Mouse (Mus musculus) midbrain, postnatal 0 days (tissue): ENCODE measurements around the gene Grm4. TPM values are rescaled to one million over a fixed set of nuclear protein-coding genes. Genes with fewer than 3 reads are reported as not detected.

Experiments used
- ATAC-seq: fragments of 200-750 bp; cut with Nextera tagmentation; 2 replicates; pipeline ENCODE4 v1.8.0; 2017; ENCODE audit warnings: moderate number of reproducible peaks, mild to moderate bottlenecking, moderate TSS enrichment, moderate library complexity; ENCODE audit not compliant: low FRiP score
- DNase-seq: peaks from one replicate; pipeline ENCODE4 v3.0.0-alpha.2; 2015; ENCODE audit warnings: low spot score
- H3K27ac ChIP-seq: fragments of 300-500 bp; sonication (generic); 2 replicates; pipeline ENCODE4 v1.5.1; 2014; ENCODE audit warnings: low read depth, mild to moderate bottlenecking, low read length, mixed read lengths
- H3K27me3 ChIP-seq: fragments of 300-500 bp; sonication (generic); 2 replicates; pipeline ENCODE4 v1.6.1; 2014; ENCODE audit warnings: low read length, control low read depth, mixed read lengths; ENCODE audit not compliant: insufficient read depth
- H3K36me3 ChIP-seq: fragments of 300-500 bp; sonication (generic); 2 replicates; pipeline ENCODE4 v1.6.1; 2014; ENCODE audit warnings: low read length, control low read depth, mixed read lengths; ENCODE audit not compliant: insufficient read depth
- H3K4me1 ChIP-seq: fragments of 300-500 bp; sonication (generic); 2 replicates; pipeline ENCODE4 v1.6.1; 2014; ENCODE audit warnings: mild to moderate bottlenecking, control low read depth, antibody characterized with exemption, low read length, mixed read lengths; ENCODE audit not compliant: insufficient read depth
- H3K4me2 ChIP-seq: fragments of 300-500 bp; sonication (generic); 2 replicates; pipeline ENCODE4 v1.6.1; 2014; ENCODE audit warnings: low read depth, mild to moderate bottlenecking, low read length, mixed read lengths; ENCODE audit not compliant: poor library complexity, severe bottlenecking
- H3K4me3 ChIP-seq: fragments of 300-500 bp; sonication (generic); 2 replicates; pipeline ENCODE4 v1.5.1; 2014; ENCODE audit warnings: low read depth, mild to moderate bottlenecking, low read length, moderate library complexity
- H3K9ac ChIP-seq: fragments of 300-500 bp; sonication (generic); replicated peaks from 2 replicates; pipeline ENCODE4 v1.6.1; 2014; ENCODE audit warnings: mild to moderate bottlenecking, low read length, moderate library complexity, mixed read lengths; ENCODE audit not compliant: poor library complexity, severe bottlenecking
- H3K9me3 ChIP-seq: fragments of 300-500 bp; sonication (generic); 2 replicates; pipeline ENCODE4 v1.6.1; 2016; ENCODE audit warnings: low read length, control low read depth
- CTCF ChIP-seq: IDR thresholded peaks from 2 replicates; pipeline ENCODE4 v1.5.1; 2016; ENCODE audit warnings: antibody characterized with exemption, mild to moderate bottlenecking
- WGBS: fragments of 180-500 bp; shearing (Covaris S2); extraction: QIAGEN DNeasy Blood & Tissue Kit; methylation state at CpG from one replicate; pipeline ENCODE4 v1.1.7; 2014; 5-methylcytosine and 5-hydroxymethylcytosine counted together
- polyA plus RNA-seq: library from polyadenylated mRNA; unstranded; fragments of >200 nt; fragmentation: Nextera tagmentation; extraction: Ambion mirVana; gene quantifications from 2 replicates; pipeline ENCODE4 v1.2.1, GENCODE M21; 2015
- total RNA-seq: library from RNA; depleted of rRNA; stranded (reverse); fragments of >200 nt; gene quantifications from 2 replicates; pipeline ENCODE4 v1.2.3, GENCODE M21; 2014

The Grm4 gene
- total and polyA plus RNA-seq, 2 experiments from 2014 or later, result 11.1 to 54.0 TPM

DNA sequence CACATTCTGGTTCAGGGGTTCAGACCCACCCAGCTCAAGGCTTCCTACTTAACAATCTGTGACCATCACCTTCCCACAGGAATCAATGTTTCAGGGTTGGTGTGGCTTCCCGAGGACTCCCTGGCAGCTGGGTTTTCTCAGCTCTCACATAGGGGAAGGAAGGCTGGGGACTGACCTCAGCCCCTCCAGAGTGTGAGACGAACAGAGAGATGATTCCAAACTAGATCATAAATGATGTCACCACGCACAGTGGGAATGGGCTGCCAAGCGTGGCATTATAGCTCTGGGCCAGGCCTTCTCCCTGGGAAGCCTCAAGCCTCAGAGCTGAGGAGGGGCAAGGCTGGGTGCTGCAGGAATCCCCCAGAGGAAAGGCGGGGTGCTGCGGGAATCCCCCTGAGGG, 96.8 kb downstream of the Grm4 start:
- Histone ChIP-seq H3K27ac (no peak overlapping the region), H3K9me3 (no peaks in the 10 kb centered on the region), H3K4me3 (no peak overlapping the region), H3K27me3 (no peaks in the 10 kb centered on the region), H3K4me2 (no peak overlapping the region), H3K9ac (no peak overlapping the region), H3K36me3 (no peaks in the 10 kb centered on the region), H3K4me1 (peaks cover 13% of the 10 kb centered on the region)
- ATAC-seq (no peak), DNase-seq (no peak)
- TF ChIP-seq CTCF, result no peak
- 85% methylated on average over 6 of the region's 6 CpGs for WGBS

DNA sequence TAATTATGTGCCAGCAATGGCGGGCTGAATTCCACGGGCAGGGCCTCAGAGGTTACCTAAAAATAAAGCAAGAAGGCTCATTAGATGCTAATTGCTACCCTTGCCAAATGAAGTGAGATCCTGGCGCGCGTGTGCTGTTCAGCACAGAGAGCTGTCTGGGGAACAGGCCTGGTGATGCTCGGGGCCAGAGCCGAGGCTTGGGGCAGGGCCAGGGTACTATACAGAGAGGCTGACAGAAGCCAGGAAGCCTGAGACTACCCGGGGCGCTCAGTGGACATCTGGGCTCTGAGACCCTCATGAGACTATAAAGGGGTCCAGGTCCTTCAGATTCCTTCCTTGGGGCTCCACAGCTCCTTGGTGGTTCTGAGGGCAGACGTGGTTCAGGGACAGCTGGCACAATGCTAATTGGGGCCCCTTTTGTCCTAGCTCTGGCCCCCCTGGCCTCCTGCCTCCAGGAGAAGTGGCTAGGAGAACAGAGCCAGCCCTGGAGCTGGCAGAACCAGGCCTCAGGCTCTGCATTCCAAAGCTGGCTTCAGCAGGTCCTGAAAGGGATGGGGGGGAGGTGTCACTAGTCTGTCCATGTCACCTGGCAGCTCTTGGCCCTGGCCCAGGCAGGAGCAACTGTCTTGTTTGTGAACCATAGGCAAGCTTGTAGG, 98.3 kb downstream of the Grm4 start:
- WGBS, result 18% methylated on average over 10 of the region's 10 CpGs
- no peak overlapping the region for H3K9ac ChIP-seq

GRCm38 (mm10) chr17:27422371-27422725, 98.9 kb downstream of the Grm4 start:
- Histone ChIP-seq H3K4me3 (no peak overlapping the region), H3K36me3 (no peaks in the 10 kb centered on the region), H3K4me2 (no peak overlapping the region), H3K9ac (no peak overlapping the region), H3K27me3 (no peaks in the 10 kb centered on the region), H3K27ac (peak overlapping the region; percentile 38; the same call in 1 of the 2 replicates), H3K9me3 (no peaks in the 10 kb centered on the region), H3K4me1 (peaks cover 13% of the 10 kb centered on the region)
- no peak for ATAC-seq
- DNase-seq, result no peak
- no peak for TF ChIP-seq CTCF
- 14% methylated on average over 6 of the region's 6 CpGs for WGBS

More for the DNA sequence above, 98.3 kb downstream of the Grm4 start:
- H3K4me3 ChIP-seq, result no peak overlapping the region
- no peaks in the 10 kb centered on the region for H3K27me3 ChIP-seq
- no peaks in the 10 kb centered on the region for H3K9me3 ChIP-seq
- DNase-seq, result peak; percentile 77
- H3K36me3 ChIP-seq, result no peaks in the 10 kb centered on the region
- H3K4me1 ChIP-seq, result peaks cover 13% of the 10 kb centered on the region
- 0 out of 2 replicates have a peak overlapping the region, but pooled peaks have one; percentile 19 for H3K27ac ChIP-seq
- no peak for TF ChIP-seq CTCF
- ATAC-seq, result peak; percentile 52; the same call in 1 of the 2 replicates
- no peak overlapping the region for H3K4me2 ChIP-seq

GRCm38 (mm10) chr17:27421837-27422236, 99.4 kb downstream of the Grm4 start:
- no peaks in the 10 kb centered on the region for H3K27me3 ChIP-seq
- peaks cover 13% of the 10 kb centered on the region for H3K4me1 ChIP-seq
- H3K4me2 ChIP-seq, result no peak overlapping the region
- H3K27ac ChIP-seq, result no peak overlapping the region
- TF ChIP-seq CTCF, result no peak
- no peak overlapping the region; the same call in 1 of the 2 replicates for H3K9ac ChIP-seq
- WGBS, result 12% methylated on average over 8 of the region's 8 CpGs
- no peaks in the 10 kb centered on the region for H3K36me3 ChIP-seq
- no peaks in the 10 kb centered on the region for H3K9me3 ChIP-seq
- DNase-seq (no peak), ATAC-seq (no peak)
- H3K4me3 ChIP-seq, result no peak overlapping the region

- Histone ChIP-seq H3K4me2 (no peak overlapping the region), H3K4me1 (no peaks in the 10 kb centered on the region), H3K27me3 (no peaks in the 10 kb centered on the region), H3K9ac (no peak overlapping the region), H3K36me3 (no peaks in the 10 kb centered on the region), H3K9me3 (no peaks in the 10 kb centered on the region), H3K4me3 (no peak overlapping the region), H3K27ac (no peak overlapping the region)
- 64% methylated on average over 5 of the region's 5 CpGs for WGBS
- no peak for TF ChIP-seq CTCF
- ATAC-seq (no peak), DNase-seq (no peak)
Measured at GRCm38 (mm10) chr17:27409006-27409405, 112.2 kb downstream of the Grm4 start.

DNA sequence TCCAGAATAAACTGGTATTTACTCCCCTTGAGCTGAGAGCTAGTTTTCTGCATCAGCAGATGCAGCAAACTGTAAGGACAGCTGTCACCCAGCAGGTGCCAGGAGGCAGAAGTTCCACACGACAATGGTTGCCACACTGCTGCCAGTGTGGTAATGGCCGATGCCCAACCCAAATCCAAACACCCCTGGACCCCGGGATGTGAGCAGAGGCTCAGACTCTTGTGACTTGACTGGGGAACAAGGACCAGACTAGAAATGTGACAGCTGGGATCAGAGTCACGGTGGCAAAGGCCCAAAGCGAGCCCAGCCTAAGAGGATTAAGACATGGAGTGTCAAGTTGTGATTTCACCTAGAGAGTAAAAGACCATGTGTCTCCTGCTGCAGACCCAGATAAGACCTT, 112.7 kb downstream of the Grm4 start:
- no peak overlapping the region for H3K4me2 ChIP-seq
- TF ChIP-seq CTCF, result no peak
- H3K9me3 ChIP-seq, result no peaks in the 10 kb centered on the region
- no peak overlapping the region for H3K27ac ChIP-seq
- no peak for ATAC-seq
- H3K27me3 ChIP-seq, result no peaks in the 10 kb centered on the region
- H3K4me3 ChIP-seq, result no peak overlapping the region
- no peaks in the 10 kb centered on the region for H3K4me1 ChIP-seq
- no peak overlapping the region for H3K9ac ChIP-seq
- H3K36me3 ChIP-seq, result no peaks in the 10 kb centered on the region
- DNase-seq, result peak; percentile 71
- 22% methylated on average over 5 of the region's 5 CpGs for WGBS
